Mouse (Mus musculus): ENCODE results near the gene Vill.

Vill gene

DNA sequence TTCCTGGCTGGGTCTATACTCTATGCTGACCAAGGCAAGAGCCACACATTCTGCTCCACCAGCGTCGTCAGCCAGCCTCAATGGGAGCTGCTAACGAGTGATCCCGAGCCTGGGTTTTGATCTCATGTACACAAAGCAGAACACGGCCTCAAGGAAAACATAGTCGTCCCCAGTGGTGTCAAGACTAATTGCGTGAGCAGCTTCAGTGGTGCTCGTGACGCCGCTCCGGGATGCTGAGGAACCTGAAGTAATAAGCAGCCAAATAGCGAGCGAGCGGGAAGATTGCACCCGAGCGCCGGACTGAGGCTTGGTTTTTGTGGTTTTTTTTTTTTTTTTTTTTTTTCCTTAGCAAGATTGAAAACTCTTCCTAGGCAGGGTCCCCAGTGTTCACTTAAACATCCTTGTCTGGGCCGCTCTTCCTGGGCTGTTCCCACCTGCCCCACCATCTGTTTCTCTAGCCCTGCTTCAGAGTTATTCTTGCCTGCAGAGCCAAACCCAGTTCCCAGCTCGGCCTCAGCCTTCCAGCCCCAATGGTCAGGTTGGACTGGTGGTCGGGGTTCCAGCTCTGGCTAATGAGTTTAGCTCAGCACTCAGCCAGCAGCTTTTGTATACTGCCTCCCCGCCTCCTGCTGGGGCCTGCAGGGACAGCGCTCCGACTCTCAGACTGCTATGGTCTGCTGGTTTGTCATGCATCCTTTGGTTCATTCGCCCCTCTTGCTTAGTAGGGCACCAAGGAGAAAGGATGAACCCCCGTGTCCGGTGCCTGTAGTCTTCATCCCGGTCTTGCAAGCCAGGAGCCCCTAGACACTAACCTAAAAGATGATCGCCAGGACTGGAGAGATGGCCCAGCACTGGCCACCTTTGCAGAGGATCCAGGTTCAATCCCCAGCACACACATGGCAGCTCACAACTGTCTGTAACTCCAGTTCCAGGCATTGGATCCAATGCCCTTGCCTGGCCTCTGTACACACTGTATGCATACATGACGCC lies 17.6 kb upstream of the Vill start:
- no peak for DNase-seq (ENCODE audit: low read depth, low spot score)

DNA sequence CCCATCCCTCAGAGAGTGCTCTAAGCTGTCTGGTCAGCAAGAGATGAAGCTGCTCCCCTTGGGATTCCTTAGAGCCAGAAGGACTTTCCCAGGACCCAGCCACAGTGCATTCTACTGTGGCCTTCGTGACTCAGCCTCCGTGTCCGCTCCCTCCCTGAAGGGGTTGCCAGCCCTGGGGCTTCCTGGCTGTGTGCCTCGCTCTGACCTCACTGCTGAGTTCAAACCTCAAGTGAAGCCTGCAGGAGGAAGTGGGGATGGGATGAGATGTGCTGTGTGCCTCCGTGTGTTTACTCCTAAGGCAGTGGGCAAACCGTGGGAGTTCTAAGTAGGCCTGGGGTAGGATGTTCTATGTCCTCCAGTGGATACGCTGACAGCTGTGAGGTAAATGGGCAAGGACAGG lies 16.7 kb upstream of the Vill start:
- no peak for DNase-seq (ENCODE audit: low read depth, low spot score)

DNA sequence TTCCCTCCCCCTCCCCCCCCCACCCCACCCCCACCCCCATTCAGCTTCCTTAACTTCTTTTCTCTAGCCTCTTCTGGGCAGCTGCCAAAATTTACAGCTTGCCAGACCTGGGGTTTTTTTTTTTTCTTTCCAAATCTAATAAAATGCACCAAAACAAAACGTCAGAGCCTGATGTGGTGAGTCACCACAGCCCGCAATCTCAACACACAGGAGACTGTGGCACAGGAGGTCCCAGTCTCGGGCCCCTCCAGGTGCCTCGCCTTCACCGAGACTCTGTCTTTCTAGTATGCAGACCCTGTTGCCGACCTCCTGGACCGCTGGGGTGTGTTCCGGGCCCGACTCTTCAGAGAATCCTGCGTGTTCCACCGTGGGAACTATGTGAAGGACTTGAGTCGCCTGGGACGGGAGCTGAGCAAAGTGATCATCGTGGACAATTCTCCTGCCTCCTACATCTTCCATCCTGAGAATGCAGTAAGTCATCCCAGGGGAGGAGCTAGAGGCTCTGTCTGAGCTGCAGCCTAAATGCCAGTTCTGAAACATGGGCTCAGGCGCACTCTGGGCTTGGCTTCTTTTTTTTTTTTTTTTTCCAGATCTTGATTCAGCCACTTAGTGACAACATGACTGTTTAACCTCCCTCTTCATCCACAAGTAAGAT lies 15.4 kb upstream of the Vill start:
- no peak for DNase-seq (ENCODE audit: low read depth, low spot score)

DNA sequence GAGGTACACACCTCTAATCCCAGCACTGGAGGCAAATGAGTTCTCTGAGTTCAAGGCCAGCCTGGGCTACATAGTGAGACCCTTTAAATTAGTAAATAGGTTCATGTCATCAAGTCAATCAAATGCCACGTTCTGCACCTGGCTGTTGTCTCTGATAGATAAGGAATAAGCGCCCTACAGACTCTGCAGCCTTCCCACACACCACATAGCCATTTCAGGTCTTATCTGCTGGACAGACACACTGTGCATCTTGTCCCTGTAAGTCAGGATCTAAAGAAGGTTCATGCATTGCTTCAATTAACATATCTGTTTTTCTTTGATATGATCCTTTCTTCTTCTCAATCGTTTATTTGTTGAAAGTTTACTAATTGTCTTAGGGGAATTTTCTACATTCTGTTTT lies 14.0 kb upstream of the Vill start:
- DNase-seq (ENCODE audit: low read depth, low spot score), result no peak

DNA sequence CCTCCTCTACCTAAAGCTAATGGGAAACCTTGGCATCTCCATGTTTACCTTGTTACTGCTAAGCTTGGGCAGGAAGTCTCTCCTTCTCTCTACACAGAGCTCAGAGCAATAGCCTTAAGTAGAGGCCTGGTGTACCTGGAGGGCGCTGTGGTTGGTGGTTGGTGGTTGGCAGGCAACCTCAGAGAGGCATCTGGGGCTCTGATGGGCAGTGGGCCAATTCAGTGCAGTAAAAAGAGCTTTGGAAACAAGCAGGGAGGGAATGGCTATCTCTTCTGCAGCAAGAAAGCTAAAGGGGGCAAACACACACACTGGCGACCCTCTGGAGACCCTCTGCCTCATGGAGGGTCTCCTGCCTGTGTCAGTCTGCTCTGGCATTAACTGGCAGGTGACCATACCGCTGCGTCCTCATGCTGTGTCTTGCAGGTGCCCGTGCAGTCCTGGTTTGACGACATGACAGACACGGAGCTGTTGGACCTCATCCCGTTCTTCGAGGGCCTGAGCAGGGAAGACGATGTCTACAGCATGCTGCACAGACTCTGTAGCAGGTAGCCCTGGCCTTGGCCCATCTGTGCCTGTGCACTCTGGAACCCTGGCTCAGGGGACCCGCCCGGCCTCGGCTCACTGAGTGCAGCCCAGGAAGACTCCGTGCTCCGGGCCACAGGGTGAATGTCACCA lies 12.3 kb upstream of the Vill start:
- DNase-seq (ENCODE audit: low read depth, low spot score), result no peak

GRCm38 (mm10) chr9:119048182-119048903 lies 4.2 kb upstream of the Vill start:
- no peak for DNase-seq (ENCODE audit: low read depth, low spot score)

DNA sequence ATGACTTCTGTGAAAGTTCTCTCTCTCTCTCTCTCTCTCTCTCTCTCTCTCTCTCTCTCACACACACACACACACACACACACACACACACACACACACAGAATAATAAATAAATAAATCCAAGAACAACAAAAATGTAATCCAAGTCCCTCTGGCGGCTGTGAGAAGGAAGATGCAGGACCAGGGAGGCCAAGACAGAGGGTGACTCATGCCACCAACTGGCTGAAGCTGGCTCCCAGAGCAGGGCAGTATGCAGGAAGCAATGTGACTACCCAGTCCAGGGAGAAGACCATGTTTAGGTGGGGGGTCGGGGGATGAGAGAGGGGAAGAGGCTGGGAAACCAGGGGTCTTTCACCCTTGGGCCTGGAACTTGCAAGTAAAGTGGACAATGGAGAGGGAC lies 1.4 kb upstream of the Vill start:
- DNase-seq (ENCODE audit: low read depth, low spot score), result no peak

DNA sequence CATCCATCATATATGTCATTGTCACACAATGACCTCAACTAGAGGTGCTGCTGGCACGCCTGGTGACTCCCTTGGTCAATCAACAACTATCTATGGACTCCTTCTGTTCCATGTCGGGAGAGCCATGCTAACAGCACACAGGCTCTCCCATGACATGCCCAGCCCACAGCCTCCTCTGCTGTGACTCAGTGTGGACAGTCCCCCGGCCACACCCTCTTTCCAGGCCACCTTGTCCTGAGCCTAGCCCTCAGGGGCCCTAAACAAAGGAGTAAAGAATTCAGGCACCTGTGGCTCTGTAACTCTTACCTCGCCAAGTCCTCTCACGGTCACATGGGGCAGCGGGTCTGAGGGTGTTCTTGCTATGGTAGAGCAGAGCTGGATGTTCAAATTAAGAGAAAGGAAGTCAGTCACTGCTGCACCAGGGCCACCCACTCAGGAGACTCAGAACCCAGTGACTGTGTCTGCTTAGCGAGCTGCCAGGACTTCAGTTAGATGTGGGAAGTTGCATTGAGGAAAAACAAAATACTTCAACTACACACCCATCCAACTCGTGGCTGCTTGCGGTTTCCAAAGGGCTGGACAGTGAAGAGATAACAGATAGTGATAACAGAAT lies 1.5 kb downstream of the Vill start:
- DNase-seq (ENCODE audit: low read depth, low spot score), result no peak

- DNase-seq (ENCODE audit: low read depth, low spot score), result no peak
Observed at GRCm38 (mm10) chr9:119055336-119055735, 2.8 kb downstream of the Vill start.

DNA sequence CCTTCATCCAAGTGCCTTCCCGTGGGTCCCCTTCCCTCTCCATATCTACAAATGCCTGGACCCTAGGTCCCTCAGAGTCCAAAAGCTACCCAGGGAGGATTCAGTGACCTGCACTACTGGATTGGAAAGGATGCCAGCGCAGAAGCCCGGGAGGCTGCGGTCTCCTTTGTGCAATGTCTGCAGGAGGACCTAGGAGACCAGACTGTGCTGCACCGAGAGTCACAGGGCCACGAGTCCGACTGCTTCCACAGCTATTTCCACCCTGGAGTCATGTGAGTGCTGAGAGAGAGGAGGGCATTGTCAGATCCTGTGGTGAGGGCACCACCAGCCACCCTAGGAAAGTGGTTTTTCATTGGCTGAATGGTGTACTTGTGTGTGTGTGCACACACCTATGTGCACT lies 5.7 kb downstream of the Vill start:
- DNase-seq (ENCODE audit: low read depth, low spot score), result no peak

DNA sequence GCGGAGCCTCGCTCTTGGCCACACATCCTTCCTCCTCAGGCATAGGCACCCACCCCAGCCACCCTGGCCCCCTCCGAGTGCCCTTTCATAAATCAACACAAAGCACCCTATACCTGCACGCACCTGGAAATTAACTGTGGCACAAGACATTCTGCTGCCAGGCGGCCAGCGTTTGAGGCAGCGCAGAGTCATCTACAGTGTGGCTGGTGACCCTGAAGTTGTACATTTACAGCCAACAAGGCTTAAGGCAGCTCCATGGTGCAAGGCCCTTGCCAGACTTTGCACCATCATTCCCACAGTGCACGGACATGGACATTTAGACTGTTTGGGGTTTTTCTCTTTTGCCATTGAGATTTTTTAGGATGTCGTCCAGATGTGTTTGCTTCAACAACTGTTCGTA lies 8.1 kb downstream of the Vill start:
- no peak for DNase-seq (ENCODE audit: low read depth, low spot score)

- DNase-seq (ENCODE audit: low read depth, low spot score), result no peak
Observed at GRCm38 (mm10) chr9:119063036-119063644, 10.6 kb downstream of the Vill start.

DNA sequence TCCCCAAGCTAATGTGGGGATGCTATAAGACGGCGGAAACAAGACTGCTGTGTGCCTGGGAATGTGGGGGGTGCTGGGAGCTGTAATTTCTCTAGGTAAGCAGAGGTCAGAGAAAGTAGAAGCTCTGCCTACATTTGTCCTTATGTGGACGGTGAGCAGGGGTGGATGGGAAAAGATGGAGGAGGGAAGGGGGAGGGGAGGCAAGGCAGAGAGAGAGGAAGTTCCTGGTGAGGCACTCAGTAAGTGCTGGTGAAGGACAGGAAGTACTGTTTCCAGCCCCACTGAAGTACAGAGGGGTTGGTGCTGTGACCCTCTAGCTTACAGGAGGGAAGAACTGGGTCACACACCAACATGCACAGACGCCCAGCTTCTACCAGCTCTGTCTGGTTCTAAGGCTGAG lies 11.7 kb downstream of the Vill start:
- no peak for DNase-seq (ENCODE audit: low read depth, low spot score)

DNA sequence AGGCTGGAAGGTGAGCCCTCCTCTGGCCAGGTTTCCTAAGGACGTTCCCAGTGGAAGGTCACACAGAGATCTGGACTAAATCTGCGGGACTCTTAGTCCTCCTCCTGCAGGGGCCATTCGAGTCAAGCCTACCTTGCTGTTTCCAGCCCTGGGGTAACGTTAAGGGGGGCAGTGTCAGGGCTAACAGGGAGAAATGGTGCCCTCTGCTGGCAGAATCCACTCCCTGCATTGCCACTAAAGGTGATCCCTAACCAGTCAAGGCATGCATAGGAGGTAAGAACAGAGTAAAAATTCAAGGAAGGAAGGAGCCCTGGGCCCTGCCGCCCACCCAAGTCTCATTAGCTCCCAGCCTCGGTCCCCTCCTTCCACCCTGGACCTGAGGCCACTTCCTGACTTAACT lies 15.0 kb downstream of the Vill start:
- DNase-seq (ENCODE audit: low read depth, low spot score), result peak; percentile 72

GRCm38 (mm10) chr9:119068266-119068665 lies 15.7 kb downstream of the Vill start:
- DNase-seq (ENCODE audit: low read depth, low spot score), result no peak

GRCm38 (mm10) chr9:119070173-119070825 lies 17.7 kb downstream of the Vill start:
- no peak for DNase-seq (ENCODE audit: low read depth, low spot score)

DNA sequence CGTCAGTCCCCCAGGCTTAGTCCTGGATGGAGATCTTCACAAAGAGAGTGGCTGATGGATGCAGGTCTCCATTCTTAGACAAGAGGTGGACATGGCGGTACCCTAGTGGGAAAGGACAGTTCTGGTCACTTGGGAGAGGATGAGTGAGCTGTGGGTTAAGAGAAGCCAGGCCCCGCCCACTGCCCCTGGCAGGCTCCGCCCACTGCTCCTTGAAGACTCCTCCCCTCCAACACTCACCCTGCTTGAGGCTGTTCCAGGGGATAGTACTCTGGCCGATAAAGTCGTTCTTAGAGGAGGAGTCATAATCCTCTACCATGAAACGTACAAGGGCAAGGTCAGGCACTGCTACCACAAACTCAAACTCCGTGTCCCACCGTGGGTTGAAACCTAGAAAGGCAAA lies 19.2 kb downstream of the Vill start:
- no peak for DNase-seq (ENCODE audit: low read depth, low spot score)

- no peak for DNase-seq (ENCODE audit: low read depth, low spot score)
Observed at GRCm38 (mm10) chr9:119073184-119073895, 20.8 kb downstream of the Vill start.

GRCm38 (mm10) chr9:119075685-119076084 lies 23.1 kb downstream of the Vill start:
- DNase-seq (ENCODE audit: low read depth, low spot score), result no peak

Data from retina, postnatal 7 days (tissue).